Mouse (Mus musculus) small intestine, adult 2 months (tissue): ENCODE results near the gene Bpifa1.

Experiments used
- CTCF ChIP-seq: fragments of 200-500 bp; IDR thresholded peaks from 2 replicates; pipeline ENCODE4 v1.5.1; 2012; ENCODE audit warnings: low read depth, mild to moderate bottlenecking, control low read depth, inconsistent platforms, low read length, moderate library complexity, mixed read lengths; ENCODE audit not compliant: insufficient replicate concordance, insufficient read length; ENCODE audit errors: extremely low read depth
- POLR2A ChIP-seq: fragments of 200-500 bp; IDR thresholded peaks from 2 replicates; pipeline ENCODE4 v1.6.1; 2012; ENCODE audit warnings: low read depth, mild to moderate bottlenecking, control low read depth, inconsistent platforms, low read length, moderate library complexity

DNA sequence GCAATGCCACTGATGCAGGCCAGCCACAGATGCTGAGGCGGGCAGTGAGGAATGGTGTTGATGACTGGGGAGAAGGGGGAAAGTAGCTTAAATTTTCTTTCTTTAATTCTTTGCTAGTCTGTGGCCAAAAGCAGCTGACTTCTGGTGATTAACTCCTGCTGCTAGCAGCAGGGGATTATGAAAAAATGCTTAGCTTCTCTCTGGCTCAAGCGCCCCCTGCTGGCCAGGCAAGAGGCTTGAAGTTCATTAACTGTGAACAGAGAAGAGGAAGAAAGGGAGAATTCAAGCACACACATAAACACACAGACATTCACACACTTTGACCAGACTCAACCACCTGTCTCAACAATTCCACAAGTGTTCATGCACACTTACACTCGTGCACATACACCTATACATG lies 15.8 kb downstream of the Bpifa1 start:
- TF ChIP-seq CTCF (peak; percentile 61; the same call in 1 of the 2 replicates), POLR2A (no peak)
